Mouse (Mus musculus) brown adipose tissue, adult 24 weeks (tissue): ENCODE results near the gene Cldn10. TPM values are rescaled to one million over a fixed set of nuclear protein-coding genes. Genes with fewer than 3 reads are reported as not detected.
"Not testable (repeated sequence)": the region's sequence is repeated elsewhere in the genome, so short reads cannot be mapped to it uniquely, and the experiment has no call there.

Source experiments
- H3K27ac ChIP-seq: fragments of 200-500 bp; replicated peaks from 2 replicates; pipeline ENCODE4 v1.5.1; 2012; ENCODE audit warnings: low read depth, mild to moderate bottlenecking, low read length
- H3K4me1 ChIP-seq: fragments of 200-500 bp; 2 replicates; pipeline ENCODE4 v1.6.1; 2012; ENCODE audit warnings: low read length, mixed read lengths; ENCODE audit not compliant: control insufficient read depth, insufficient read depth, insufficient read length
- H3K4me3 ChIP-seq: fragments of 200-500 bp; 2 replicates; pipeline ENCODE4 v1.5.1; 2012; ENCODE audit warnings: low read depth, mild to moderate bottlenecking, low read length, moderate library complexity; ENCODE audit not compliant: insufficient read depth
- polyA plus RNA-seq: library from polyadenylated mRNA; stranded (reverse); fragments of >200 nt; gene quantifications from 2 replicates; pipeline ENCODE4 v1.2.4, GENCODE M21; 2012; ENCODE audit not compliant: missing spikeins, insufficient read depth, insufficient read length

Gene Cldn10
- not detected in 2 replicates for polyA plus RNA-seq

DNA sequence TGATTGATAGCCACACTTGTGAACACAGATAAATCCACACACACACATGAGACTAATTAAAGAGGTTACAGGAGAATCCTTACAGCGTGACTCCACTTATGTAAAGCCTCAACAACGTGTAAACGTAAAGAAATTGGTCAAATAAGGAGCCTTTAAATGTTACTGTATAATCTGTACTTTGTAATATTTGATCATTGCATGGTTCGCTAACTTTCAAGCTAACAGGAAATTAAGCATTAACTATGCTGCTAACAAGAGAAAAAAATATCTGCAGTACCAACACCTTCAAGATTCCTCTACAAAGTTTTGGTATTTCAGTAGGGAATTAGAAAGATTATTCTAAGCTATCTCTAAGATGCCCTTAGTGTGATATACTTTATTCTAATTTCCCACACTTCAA lies at the start of gene Cldn10:
Gene Cldn10, plus strand, starts transcription at position 288 of the 400 bp plus-strand sequence.
- H3K4me3 ChIP-seq = no peak within 1 kb of the TSS
- no peak within 1 kb of the TSS for H3K27ac ChIP-seq
- no peaks in the 10 kb centered on the region for H3K4me1 ChIP-seq

- no peak overlapping the region for H3K27ac ChIP-seq
- H3K4me1 ChIP-seq = no peaks in the 10 kb centered on the region
- no peak overlapping the region for H3K4me3 ChIP-seq
Observed at GRCm38 (mm10) chr14:118741780-118742179, 45.9 kb upstream of the Cldn10 start.

GRCm38 (mm10) chr14:118742862-118743261 lies 44.8 kb upstream of the Cldn10 start:
- no peak overlapping the region for H3K27ac ChIP-seq
- no peaks in the 10 kb centered on the region for H3K4me1 ChIP-seq

GRCm38 (mm10) chr14:118749068-118749467 lies 38.6 kb upstream of the Cldn10 start:
- Histone ChIP-seq H3K27ac (no peak overlapping the region), H3K4me3 (no peak overlapping the region), H3K4me1 (no peaks in the 10 kb centered on the region)

More at GRCm38 (mm10) chr14:118742862-118743261, 44.8 kb upstream of the Cldn10 start:
- no peak overlapping the region for H3K4me3 ChIP-seq

DNA sequence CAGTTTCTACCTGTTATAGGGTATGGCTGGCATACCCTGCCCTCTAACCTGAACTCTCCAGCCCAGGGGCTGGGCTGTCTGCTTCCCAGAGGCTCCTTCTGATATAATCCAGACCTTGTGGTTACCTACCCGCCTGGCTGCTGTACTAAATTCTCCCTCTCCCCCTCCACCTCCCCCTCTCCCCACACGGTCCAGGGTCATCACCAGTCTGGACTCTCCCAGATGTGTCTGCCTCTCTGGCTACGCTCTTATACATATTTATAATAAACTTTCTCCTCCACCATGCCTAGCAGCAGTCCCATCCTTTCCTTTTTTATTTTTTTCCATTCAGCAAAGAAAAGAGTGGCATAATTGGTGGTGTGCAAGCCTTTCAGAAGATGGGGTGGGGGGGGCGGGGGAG lies 38.0 kb upstream of the Cldn10 start:
- Histone ChIP-seq H3K27ac (no peak overlapping the region), H3K4me1 (no peaks in the 10 kb centered on the region), H3K4me3 (no peak overlapping the region)

DNA sequence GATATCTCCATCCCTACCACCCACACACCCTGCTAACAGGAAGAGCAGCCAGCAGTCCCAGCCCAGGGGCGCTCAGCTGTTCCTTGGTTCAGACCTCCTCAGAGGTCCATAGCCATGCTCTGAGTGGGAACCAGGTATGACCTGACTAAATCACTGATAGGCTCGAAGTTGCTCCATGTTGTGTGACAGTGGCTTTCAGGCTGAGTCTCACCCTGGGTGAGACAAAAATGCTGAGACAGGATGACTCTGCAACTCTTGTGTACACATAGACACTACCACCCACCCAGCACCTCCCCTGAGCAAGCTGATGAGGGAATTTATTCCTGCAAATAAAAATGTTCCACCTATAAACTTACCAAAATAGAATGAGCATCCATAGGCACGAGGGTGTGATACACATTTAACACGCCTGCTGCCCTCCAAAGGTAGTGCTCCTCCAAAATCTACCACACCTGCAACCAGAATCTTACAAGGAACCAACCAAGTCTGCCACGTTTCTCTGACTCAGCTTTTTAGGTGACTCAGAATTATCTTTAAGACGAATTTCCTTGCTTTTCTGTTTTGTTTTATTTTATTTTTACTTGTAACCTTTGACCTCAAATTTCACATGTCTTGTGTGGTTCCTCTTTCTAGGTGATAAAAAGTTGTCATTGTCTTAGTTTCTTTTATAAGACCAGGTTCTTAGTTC lies 37.1 kb upstream of the Cldn10 start:
- Histone ChIP-seq H3K4me1 (no peaks in the 10 kb centered on the region), H3K27ac (no peak overlapping the region)

GRCm38 (mm10) chr14:118751193-118751753 lies 36.4 kb upstream of the Cldn10 start:
- Histone ChIP-seq H3K4me1 (no peaks in the 10 kb centered on the region), H3K27ac (no peak overlapping the region), H3K4me3 (no peak overlapping the region)

More for the DNA sequence above, 37.1 kb upstream of the Cldn10 start:
- H3K4me3 ChIP-seq = no peak overlapping the region

DNA sequence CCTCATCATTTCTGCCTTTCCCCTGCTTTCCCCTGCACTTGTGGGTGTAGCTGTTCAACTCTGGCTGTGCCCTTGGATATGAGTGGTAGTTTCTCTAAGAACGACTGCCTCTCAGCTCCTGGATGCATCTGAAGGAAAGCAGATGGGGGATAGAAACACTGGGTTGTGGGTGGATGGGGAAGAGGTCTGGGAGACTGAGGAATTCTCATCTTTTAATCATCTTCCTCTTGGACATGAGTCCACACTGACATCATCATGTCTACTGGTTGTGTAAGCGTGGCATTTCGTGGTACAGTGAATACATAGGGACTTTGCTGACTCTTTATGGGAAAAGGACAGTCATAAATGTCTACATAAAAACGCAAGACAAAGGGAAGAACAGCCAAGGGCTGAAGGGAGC lies 31.7 kb upstream of the Cldn10 start:
- no peak overlapping the region for H3K27ac ChIP-seq
- no peaks in the 10 kb centered on the region for H3K4me1 ChIP-seq
- no peak overlapping the region for H3K4me3 ChIP-seq

DNA sequence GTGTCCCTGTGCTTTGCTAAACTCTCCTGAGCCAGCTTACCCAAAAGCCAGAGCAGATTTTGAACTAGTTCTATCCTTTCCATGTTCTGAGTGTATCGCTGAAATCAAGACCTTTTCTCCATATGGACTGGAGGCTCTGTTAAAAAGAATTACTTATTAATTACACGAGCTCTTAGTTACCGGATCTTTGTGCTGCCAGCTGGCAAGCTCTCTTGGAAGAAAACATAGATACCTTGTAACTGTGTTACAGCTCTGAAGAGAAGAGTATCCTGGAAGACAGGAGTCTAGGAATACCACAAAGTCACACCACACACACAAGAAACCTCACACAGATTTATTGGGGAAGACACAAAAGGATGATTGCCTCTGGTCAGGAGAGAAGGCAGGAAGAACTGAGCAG lies 31.1 kb upstream of the Cldn10 start:
- Histone ChIP-seq H3K27ac (no peak overlapping the region), H3K4me3 (no peak overlapping the region), H3K4me1 (no peaks in the 10 kb centered on the region)

- not testable (repeated sequence) for H3K4me1 ChIP-seq
Observed at GRCm38 (mm10) chr14:118763362-118763761, 24.3 kb upstream of the Cldn10 start.

GRCm38 (mm10) chr14:118763917-118764495 lies 23.7 kb upstream of the Cldn10 start:
- Histone ChIP-seq H3K27ac (no peak overlapping the region), H3K4me3 (no peak overlapping the region), H3K4me1 (no peaks in the 10 kb centered on the region)

More at GRCm38 (mm10) chr14:118763362-118763761, 24.3 kb upstream of the Cldn10 start:
- H3K27ac ChIP-seq, H3K4me3 ChIP-seq: not testable (repeated sequence)

- Histone ChIP-seq H3K4me3 (no peak overlapping the region), H3K4me1 (no peaks in the 10 kb centered on the region), H3K27ac (no peak overlapping the region)
Observed at GRCm38 (mm10) chr14:118765306-118765705, 22.4 kb upstream of the Cldn10 start.

DNA sequence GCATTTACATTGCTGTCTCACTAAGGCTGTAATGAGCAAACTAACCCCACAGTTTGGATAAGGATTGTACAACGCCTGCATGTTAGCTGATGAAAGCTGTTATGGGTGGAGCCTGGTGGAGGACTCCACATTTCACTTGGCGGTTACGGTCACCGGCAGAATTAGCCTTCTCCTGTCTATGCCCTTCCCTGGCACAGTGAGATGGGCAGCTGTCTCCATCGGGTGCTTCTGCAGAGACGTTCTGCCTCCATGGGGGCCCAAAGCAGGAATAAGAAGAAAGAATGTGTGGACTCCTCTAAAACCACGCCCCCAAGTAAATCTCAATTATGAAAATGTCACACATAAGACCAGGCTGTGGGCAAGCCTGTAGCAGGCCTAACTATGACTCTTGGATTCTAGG lies 21.8 kb upstream of the Cldn10 start:
- Histone ChIP-seq H3K27ac (no peak overlapping the region), H3K4me1 (no peaks in the 10 kb centered on the region), H3K4me3 (no peak overlapping the region)

- Histone ChIP-seq H3K4me3 (no peak overlapping the region), H3K27ac (no peak overlapping the region), H3K4me1 (no peaks in the 10 kb centered on the region)
Observed at GRCm38 (mm10) chr14:118766368-118766767, 21.3 kb upstream of the Cldn10 start.

DNA sequence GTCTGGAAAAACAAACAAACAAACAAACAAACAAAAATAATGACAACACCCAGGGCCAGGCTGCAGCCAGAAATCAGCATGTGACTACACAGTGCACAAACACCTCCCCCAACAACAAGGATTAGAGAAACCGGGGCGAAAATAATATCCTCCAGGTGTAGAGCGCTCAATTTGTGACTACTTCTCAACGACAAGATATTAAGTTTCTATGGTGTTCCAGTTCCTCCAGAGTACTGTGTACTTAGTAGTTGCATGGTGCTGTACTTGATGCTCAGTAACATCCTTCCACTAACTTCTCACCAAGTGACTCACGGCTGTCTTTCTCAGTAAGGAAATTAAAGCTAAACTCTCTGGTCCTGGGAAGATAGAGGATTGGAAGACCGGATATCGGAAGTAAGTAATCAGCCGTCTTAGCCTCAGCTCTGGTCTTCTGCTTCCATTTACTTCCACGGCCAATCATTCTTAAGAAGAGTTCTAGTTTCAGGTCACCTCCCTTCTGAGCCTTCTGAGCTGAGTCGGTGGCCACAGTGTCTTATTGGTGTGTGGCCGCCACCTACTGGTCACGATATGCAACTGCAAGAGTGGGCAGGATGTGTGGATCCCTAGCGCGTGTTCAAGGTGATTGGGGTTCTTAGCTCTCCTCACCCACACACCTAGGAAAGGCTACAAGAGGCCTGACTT lies 19.9 kb upstream of the Cldn10 start:
- H3K4me1 ChIP-seq = no peaks in the 10 kb centered on the region
- no peak overlapping the region for H3K27ac ChIP-seq
- no peak overlapping the region for H3K4me3 ChIP-seq
